Mouse (Mus musculus) myocyte (in vitro differentiated cells): ENCODE results near the gene Trim69.

Source experiments
- CEBPB ChIP-seq: IDR thresholded peaks from 2 replicates; pipeline ENCODE4 v1.6.1; 2011; ENCODE audit warnings: mild to moderate bottlenecking, moderate library complexity; ENCODE audit not compliant: poor library complexity, insufficient read depth, severe bottlenecking
- E2F4 ChIP-seq: IDR thresholded peaks from one replicate; pipeline ENCODE4 v1.6.1; 2011; ENCODE audit warnings: mild to moderate bottlenecking, control low read depth, moderate library complexity; ENCODE audit not compliant: insufficient read depth
- MAX ChIP-seq: IDR thresholded peaks from one replicate; pipeline ENCODE4 v1.6.1; 2011; ENCODE audit warnings: low read depth, mild to moderate bottlenecking, control low read depth
- MYOD1 ChIP-seq, 3 experiments: IDR thresholded peaks; one replicate each; pipeline ENCODE4 v1.6.1; 2011; ENCODE audit warnings: control low read depth in 2 of 3, low read depth in 2 of 3, mild to moderate bottlenecking in 2 of 3, moderate library complexity in 1 of 3; ENCODE audit not compliant: insufficient read length in 2 of 3, control insufficient read depth in 1 of 3
- MYOG ChIP-seq, 3 experiments: IDR thresholded peaks; one replicate each; pipeline ENCODE4 v1.6.1; 2011; ENCODE audit warnings: control low read depth in 2 of 3, low read depth in 2 of 3, mild to moderate bottlenecking in 2 of 3; ENCODE audit not compliant: insufficient read length in 2 of 3, control insufficient read depth in 1 of 3, insufficient read depth in 1 of 3
- POLR2A ChIP-seq: IDR thresholded peaks from one replicate; pipeline ENCODE4 v1.6.1; 2011; ENCODE audit warnings: low read depth, mild to moderate bottlenecking, control low read depth, moderate library complexity; ENCODE audit not compliant: insufficient read length
- POLR2AphosphoS2 ChIP-seq: IDR thresholded peaks from one replicate; pipeline ENCODE4 v1.6.1; 2011; ENCODE audit warnings: low read depth, control low read depth; ENCODE audit not compliant: insufficient read length
- REST ChIP-seq: IDR thresholded peaks from one replicate; pipeline ENCODE4 v1.6.1; 2011; ENCODE audit warnings: mild to moderate bottlenecking, control low read depth, moderate library complexity; ENCODE audit not compliant: insufficient read depth, insufficient read length
- TCF12 ChIP-seq: IDR thresholded peaks from one replicate; pipeline ENCODE4 v1.6.1; 2011; ENCODE audit warnings: mild to moderate bottlenecking, control low read depth; ENCODE audit not compliant: poor library complexity, insufficient read depth, severe bottlenecking
- TCF3 ChIP-seq: IDR thresholded peaks from one replicate; pipeline ENCODE4 v1.6.1; 2011; ENCODE audit warnings: low read depth, control low read depth; ENCODE audit not compliant: insufficient read length
- USF1 ChIP-seq: IDR thresholded peaks from one replicate; pipeline ENCODE4 v1.6.1; 2011; ENCODE audit warnings: low read depth, mild to moderate bottlenecking, control low read depth, moderate library complexity

DNA sequence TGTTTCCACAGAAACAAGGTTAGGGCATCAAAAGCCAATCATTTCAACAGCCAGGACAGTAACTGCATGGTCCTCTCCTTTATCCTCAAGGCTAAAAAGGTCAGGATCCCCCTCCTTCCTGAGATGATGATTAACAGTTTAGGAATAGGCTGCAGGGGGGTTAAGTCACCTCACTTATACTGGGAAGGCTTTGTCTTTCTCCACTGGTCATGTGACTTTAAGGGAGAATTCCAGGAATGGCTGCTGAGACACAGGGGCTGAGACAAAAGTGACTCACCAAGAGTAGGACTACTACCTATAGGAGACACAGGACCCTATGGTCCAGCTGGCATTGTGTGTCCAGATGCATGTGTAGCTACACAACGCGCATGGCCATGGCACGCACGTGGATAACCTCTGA is 32.9 kb upstream of the Trim69 start:
- TF ChIP-seq USF1 (peak; percentile 55), POLR2A (no peak), POLR2AphosphoS2 (no peak), TCF3 (no peak), MAX (no peak), REST (no peak), E2F4 (no peak), TCF12 (no peak), CEBPB (no peak), MYOG (IDR thresholded peaks at IDR 0.05; ENCODE audit: control insufficient read depth in 1 of 3, insufficient read depth in 1 of 3, insufficient read length in 2 of 3, low read depth in 2 of 3) (no peak), MYOD1 (IDR thresholded peaks at IDR 0.05; ENCODE audit: control insufficient read depth in 1 of 3, insufficient read length in 2 of 3, low read depth in 2 of 3) (no peak)
